Mouse (Mus musculus): ENCODE results near the gene Atf6b.

DNA sequence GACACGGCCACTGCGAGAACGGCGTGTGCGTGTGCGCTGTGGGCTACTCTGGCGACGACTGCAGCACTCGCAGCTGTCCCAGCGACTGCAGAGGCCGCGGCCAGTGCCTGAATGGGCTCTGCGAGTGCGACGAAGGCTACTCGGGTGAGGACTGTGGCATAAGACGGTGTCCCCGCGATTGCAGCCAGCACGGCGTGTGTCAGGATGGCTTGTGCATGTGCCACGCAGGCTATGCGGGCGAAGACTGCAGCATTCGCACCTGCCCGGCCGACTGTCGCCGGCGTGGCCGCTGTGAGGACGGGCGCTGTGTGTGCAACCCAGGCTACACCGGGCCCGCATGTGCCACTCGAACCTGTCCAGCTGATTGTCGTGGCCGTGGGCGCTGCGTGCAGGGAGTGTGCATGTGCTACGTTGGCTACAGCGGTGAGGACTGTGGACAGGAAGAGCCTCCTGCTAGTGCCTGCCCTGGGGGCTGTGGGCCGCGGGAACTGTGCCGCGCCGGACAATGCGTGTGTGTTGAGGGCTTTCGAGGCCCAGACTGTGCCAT, 25.4 kb downstream of the Atf6b start:
- no peak for TF ChIP-seq CTCF (IDR thresholded peaks at IDR 0.05; ENCODE audit: low read depth)
- no peak for TF ChIP-seq EP300 (IDR thresholded peaks at IDR 0.05; ENCODE audit: low read depth)

All from liver, postnatal 0 days (tissue).